Mouse (Mus musculus) WW6 (cell line): ENCODE results near the gene Mast4.

ENCODE experiments used
- DNase-seq: peaks from one replicate; pipeline ENCODE4 v3.0.0-alpha.2; 2013; ENCODE audit warnings: low read depth, low spot score

Gene Mast4

DNA sequence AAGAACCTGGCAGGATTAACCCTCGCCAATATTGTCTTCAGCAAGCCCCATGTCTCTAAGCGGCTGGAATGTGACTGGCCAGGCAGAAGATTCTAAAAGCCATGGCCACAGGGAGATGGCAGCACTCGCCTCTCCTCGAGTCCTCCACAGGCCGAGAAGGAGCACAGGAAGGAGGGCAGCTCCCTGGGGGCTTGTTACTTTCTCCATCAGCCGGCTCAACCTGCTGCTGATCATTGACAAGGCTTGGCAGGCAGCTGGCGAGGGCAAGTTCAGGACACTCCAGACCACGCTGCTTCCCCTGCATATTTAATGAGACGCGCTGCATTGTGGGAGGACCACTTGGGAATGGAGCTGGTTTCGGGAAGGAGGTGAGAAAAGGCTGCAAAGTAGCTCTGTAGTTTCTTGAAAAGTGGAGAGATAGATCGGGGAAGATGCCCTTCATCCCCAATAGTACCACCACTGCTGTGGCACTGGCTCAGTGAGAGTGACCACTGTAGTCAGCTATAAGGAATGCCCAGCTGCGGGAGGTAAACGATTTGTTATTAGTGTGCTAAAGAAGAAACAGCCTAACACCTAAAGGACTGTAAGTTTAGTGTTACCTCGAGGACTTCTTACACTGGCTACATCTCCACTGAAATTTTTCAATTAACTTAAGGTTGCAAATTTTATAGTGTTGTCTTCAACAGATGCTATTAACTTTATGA is 523.0 kb downstream of the Mast4 start:
- no peak for DNase-seq

- DNase-seq: no peak
Measured at GRCm38 (mm10) chr13:102806652-102807051, 527.6 kb downstream of the Mast4 start.

- DNase-seq: no peak
Measured at GRCm38 (mm10) chr13:102805190-102805589, 529.1 kb downstream of the Mast4 start.

DNA sequence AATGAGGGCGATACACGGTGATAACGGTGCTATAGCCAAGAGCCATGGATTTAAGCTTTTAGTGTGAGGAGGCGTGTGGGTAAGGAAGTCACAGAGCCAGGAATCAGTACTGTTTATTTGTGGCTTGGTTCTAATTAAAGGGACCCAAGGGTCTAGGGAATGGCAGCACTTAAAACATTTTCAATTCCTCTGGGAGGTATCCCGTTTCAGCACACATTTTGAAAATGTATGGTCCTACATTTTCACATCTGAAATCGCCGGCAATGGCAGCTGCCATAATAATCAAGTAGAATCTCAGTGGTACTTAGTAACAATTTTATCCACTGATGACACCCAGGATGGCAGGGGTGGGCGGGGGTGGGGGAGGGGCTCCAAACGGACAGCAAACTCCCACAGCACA is 531.1 kb downstream of the Mast4 start:
- no peak for DNase-seq

GRCm38 (mm10) chr13:102792157-102792556 is 542.1 kb downstream of the Mast4 start:
- DNase-seq: no peak

DNA sequence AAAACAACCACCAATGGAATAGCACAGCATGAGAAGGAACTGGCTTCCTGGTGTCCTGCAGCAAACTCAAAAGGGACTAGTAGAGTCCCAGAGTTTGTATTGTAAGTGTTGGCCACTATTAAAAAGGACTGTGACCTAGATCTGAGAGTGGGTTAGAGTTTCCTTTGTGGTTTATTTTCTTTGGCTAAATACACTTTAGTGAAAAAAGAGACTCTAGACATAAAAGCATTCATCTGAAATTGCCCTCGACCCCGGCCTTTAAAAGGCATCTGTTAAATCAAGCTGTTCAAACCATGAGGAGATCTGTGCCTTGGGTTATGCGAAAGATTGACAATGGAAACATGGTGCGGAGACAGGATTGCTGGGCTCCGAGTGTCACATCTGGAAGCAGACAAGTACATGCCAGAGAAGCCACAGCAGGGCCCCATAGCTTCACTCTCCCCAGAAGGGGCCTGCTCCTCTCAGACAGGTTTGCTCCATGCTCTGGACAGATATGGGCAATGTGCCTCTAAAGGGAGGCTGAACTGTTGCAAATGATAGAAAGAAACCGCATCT is 543.6 kb downstream of the Mast4 start:
- DNase-seq: no peak

DNA sequence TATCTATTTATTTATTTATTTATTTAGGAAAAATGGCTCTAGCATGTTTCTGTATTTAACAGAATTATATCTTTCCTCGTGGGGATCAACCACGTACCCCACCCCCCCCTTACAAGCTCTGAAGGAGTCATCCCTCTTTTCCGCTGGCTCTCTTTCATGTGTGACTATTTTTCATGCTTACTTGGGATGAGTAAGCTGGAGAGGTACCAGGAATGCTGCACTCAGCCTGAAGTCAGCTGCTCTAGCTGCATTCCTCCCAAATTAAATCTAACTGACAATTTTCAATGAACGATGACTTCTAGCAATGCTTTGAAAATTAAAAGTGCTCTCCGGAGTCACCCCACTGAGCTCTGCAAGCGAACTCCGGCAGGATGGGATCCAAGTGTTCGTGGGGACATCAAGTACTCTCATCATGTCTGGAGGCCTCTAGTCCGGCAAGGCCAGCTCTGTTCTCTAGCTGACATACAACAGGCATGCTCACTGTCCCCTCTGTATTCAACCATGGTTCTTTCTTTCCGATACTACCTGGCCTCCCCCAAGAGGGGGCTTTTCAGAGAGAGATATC is 547.5 kb downstream of the Mast4 start:
- no peak for DNase-seq

DNA sequence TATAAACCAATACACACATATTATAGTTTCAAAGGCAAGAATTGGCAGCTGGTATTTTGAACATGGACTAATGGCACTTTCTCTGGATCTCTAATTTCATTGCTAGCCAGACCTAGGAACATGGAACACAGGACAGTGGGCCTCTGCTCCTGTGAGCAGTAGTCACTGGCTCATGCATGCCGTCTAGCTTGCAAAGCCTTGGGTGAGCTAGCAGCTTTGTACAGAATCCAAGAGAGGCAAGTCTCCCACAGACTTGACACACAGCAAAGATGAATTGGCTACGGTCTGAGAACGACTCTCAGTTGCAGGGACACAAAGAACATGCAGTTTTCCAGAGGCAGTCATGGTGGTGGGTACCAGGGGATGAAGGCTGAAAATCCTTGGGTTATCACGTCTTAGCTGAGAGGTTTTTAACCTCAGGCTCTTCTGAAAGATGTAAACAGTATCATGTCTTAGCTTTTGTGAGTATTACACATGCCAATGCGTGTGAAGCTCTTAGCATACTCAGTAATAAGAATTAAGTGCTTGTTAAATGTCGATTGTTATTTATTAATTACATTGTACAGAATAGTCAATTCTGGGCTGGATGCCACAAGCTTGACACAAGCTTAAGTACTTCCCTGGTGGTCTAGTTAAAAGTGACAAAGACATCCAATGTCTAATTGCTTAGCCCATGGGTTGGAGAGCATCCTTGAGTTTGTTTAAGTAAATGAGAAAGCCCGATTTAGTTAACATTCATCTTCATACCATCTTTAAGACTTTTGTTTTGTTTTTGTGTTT is 550.6 kb downstream of the Mast4 start:
- no peak for DNase-seq

DNA sequence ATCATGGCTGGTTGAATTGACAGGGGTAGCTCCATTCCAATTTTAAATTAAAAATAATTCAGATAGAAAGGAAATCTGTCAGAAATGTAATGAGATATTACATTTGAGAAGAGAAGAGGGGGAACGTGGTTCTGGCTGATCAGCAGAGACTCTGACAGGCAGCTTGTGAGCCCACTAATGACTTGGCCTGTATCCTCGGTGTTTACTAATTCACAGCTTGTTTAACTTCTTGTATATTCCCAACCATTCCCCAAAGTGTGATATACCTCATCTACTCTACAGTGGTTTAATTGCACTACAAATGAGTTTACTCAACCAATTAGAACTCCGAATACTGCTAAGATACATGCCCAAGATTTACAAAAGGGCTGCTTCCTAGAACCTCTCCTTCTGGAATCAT is 555.0 kb downstream of the Mast4 start:
- DNase-seq: no peak

- DNase-seq: no peak
Measured at GRCm38 (mm10) chr13:102778859-102779258, 555.4 kb downstream of the Mast4 start.

DNA sequence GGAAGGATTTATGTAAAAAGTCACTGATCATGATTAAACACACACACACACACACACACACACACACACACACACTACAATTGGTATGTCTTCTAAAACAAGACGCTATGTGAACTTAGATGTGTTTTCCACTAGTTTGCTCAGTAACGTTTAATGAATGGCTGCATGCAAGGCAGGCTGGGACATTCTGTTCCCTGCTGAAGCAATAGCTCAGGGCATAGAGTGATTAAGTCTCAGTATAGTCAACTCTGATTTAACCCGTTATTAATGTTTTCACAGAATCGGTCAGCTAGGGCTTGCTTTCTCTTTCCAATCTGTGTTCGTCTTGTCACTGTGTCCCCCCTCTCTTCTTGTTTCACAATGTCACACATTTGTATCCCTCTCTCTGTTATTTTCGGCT is 558.8 kb downstream of the Mast4 start:
- DNase-seq: no peak

DNA sequence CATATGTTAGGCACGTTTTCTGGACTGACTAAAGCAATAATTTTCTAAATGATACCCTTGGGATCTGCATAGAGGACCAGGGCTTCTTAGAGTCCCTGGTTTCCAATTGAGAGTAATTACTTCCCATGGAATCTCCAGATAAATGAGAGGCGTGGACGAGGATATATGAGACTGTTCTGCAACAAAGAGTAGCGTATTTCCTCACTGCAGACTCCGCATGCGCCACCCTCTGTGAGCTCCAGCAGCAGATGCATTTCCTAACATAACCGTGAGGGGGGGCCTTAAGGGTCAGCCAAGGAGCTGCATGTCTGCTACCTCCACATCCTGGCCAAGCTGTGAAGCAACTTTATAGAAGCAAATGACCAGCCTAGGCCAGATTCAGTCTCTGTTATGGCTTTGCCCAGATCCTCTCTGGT is 559.5 kb downstream of the Mast4 start:
- DNase-seq: no peak

- no peak for DNase-seq
Measured at GRCm38 (mm10) chr13:102773169-102773568, 561.1 kb downstream of the Mast4 start.

GRCm38 (mm10) chr13:102770194-102770593 is 564.1 kb downstream of the Mast4 start:
- DNase-seq: no peak

DNA sequence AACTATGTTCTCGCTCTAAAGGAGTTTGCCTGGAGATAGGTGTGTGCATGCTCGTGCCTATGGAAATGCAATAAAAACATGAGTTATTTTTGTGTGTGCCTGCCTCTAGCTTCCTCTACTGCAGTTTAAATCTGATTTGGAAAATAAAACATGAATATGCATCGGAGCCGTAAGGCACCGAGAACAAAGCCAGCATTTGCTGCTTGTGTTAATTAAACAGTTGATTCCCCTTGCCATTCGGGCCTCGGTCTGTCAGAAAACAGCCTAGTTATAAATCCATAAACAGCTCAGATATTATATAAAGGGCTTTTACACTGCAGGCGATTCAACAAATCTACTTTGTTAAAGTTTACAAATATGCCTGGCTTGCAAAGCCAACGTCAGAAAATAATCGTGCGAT is 565.8 kb downstream of the Mast4 start:
- no peak for DNase-seq

DNA sequence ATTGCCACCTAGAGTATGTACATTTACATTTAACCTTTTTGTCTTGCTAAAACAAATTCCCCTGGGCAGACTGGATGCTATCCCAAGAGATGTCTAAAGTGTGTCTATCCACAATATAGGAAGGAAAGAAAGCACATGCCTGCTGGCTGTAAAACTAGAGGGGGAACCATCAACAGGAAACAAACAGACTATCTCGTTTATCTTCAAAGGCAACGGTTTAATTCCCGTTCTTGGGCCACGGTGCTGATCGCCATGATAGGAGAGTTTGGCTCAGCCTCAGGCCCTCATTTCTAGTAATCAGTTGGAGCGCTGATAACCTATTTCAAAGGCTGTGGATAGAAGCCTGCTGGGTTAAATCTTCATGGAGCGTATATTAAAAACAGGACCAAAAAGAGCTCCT is 567.2 kb downstream of the Mast4 start:
- DNase-seq: no peak

- DNase-seq: no peak
Measured at GRCm38 (mm10) chr13:102765216-102765615, 569.1 kb downstream of the Mast4 start.

DNA sequence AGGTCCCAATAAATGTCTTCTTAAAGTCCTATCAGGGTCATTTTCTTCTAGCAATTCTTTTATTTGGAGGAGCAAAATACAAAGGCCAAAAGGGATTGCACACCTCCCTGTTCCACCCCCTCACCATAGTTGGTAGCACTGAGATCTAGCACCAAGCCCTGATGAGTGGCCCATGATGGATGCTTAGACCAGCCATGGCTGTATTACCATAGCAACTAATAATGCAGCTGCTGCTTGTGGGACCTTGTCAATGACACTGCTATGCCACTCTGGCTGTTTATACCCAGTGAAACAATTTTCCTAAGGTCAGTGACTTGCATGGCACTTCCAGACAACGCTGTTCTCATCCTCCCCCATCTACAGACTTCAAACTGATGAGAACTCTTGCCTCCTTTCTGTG is 570.1 kb downstream of the Mast4 start:
- DNase-seq: no peak

DNA sequence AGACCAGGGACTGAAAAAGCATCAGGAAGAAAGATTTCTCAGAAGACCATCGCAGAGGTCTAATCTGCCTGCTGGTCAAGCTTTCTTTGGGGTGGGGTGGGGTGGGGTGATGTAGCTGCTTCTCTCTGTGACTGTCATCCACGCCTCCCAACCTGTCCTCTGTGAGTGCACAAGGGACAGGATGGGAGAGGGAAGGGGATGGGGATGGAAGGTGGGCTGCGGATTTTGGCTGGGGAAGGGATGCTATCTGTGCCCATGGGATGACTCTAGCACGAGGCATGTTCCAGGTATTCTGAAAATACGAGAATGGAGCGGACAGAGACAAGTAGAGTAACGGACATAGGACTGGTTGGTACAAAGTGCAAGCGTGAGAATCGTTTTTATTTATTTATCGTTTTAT is 572.1 kb downstream of the Mast4 start:
- no peak for DNase-seq

DNA sequence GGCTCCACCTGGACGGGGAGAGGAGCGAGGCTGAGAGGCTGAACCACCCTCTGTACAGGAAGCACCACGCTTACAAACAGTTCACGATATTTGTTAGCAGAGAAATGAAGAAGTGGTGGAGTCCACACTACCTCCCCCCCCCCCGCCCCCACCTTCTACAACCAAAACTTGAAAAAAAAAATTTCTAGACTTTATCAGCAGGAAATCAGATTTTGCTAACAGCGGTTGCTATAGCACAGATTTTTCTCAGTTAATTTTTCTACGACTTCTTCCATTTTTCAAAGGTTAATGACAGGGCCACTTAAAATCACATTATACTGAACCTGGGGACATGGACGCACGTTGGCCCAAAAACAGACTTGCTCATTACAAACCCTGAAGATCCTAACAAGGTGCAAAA is 572.9 kb downstream of the Mast4 start:
- no peak for DNase-seq

GRCm38 (mm10) chr13:102758021-102758420 is 576.3 kb downstream of the Mast4 start:
- no peak for DNase-seq

DNA sequence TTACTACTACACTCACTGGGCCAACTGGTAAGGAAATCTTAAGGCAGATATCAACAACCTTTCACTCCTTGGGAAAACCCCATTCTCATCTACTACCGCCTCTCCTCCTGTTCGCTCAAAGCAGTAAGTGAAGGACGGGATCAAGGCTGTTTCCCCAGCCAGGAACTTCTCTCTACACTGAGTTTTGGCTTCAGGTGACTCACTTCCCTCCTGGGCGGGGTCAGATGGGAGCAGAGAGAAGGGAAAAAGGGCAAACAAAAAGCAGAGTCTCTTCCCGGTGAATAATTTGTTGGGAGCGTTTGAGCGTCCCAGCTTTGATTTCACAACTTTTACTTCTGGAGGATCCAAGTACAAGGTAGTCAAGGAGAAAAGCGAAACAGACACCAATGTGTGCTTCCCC is 578.2 kb downstream of the Mast4 start:
- DNase-seq: no peak

DNA sequence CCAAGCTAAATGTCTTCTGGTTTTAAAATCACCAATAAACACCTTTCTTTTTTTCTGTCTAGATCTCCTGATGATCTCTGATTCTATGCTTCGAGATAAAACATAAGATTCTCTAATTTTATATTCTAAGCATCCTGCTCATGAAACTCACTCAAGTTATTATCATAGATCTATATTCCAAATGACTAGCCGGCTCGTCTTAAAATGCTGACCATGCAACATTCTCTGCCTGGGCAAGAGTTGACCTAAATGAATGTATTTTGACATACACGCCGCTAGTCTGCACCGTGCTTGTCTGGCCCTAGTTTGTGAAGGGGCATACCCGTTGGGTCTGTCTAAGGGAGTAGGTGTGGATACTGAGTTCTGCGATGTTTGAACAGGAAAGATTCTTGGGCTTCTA is 579.2 kb downstream of the Mast4 start:
- no peak for DNase-seq
